Mouse (Mus musculus) neural tube, embryonic 13.5 days (tissue): Measurements from ENCODE around the gene Ebpl. TPM values are rescaled to one million over a fixed set of nuclear protein-coding genes. Genes with fewer than 3 reads are reported as not detected.

ENCODE experiments used
- ATAC-seq: fragments of 200-750 bp; cut with Nextera tagmentation; 2 replicates; pipeline ENCODE4 v1.8.0; 2017; ENCODE audit warnings: low read depth, mild to moderate bottlenecking, moderate TSS enrichment, moderate library complexity
- H3K27ac ChIP-seq: fragments of 300-500 bp; sonication (generic); replicated peaks from 2 replicates; pipeline ENCODE4 v1.5.1; 2015; ENCODE audit warnings: moderate library complexity, mild to moderate bottlenecking, inconsistent platforms
- H3K27me3 ChIP-seq: fragments of 300-500 bp; sonication (generic); 2 replicates; pipeline ENCODE4 v1.6.1; 2015; ENCODE audit warnings: mild to moderate bottlenecking, inconsistent platforms
- H3K36me3 ChIP-seq: fragments of 300-500 bp; sonication (generic); 2 replicates; pipeline ENCODE4 v1.6.1; 2015; ENCODE audit warnings: mild to moderate bottlenecking, inconsistent platforms
- H3K4me1 ChIP-seq: fragments of 300-500 bp; sonication (generic); replicated peaks from 2 replicates; pipeline ENCODE4 v1.6.1; 2015; ENCODE audit warnings: inconsistent platforms
- H3K4me2 ChIP-seq: fragments of 300-500 bp; sonication (generic); 2 replicates; pipeline ENCODE4 v1.6.1; 2015; ENCODE audit warnings: inconsistent platforms, mild to moderate bottlenecking, moderate library complexity
- H3K4me3 ChIP-seq: fragments of 300-500 bp; sonication (generic); 2 replicates; pipeline ENCODE4 v1.5.1; 2015; ENCODE audit warnings: mild to moderate bottlenecking, inconsistent platforms
- H3K9ac ChIP-seq: fragments of 300-500 bp; sonication (generic); 2 replicates; pipeline ENCODE4 v1.6.1; 2015; ENCODE audit warnings: moderate library complexity, mild to moderate bottlenecking, inconsistent platforms
- H3K9me3 ChIP-seq: fragments of 300-500 bp; sonication (generic); 2 replicates; pipeline ENCODE4 v1.6.1; 2016; ENCODE audit warnings: inconsistent platforms
- WGBS: fragments of 180-500 bp; shearing (Covaris S2); methylation state at CpG from one replicate; pipeline ENCODE4 v1.1.7; 2015; 5-methylcytosine and 5-hydroxymethylcytosine counted together
- polyA plus RNA-seq: library from polyadenylated mRNA; unstranded; fragments of >200 nt; fragmentation: Nextera tagmentation; extraction: Ambion mirVana; gene quantifications from 2 replicates; pipeline ENCODE4 v1.2.1, GENCODE M21; 2015

Gene Ebpl
- polyA plus RNA-seq, 1 experiment from 2014 or later, result 11.7 TPM

DNA sequence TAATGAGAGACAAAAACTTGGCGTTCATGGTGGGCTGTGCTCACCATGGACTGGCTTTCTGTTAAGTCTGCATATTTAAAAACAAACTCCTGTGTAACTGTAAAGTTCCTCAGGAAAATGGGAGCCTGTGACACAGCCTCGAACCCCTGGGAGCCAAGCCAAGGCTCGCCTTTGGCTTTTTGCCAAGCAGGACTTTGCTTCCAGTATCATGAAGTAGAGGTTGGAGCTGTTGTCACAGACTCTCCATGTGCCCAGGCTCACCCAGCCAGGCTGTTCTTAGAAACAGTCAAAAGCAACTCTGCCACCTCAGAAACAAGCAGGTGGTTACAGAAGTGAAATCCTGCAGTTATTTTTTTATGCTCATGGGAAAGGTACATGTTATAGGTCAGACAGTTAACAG, 69.6 kb downstream of the Ebpl start:
- H3K27me3 ChIP-seq, result no peaks in the 10 kb centered on the region
- H3K4me2 ChIP-seq, result no peak overlapping the region
- no peaks in the 10 kb centered on the region for H3K36me3 ChIP-seq
- no peak for ATAC-seq
- H3K4me1 ChIP-seq, result no peaks in the 10 kb centered on the region
- H3K9ac ChIP-seq, result no peak overlapping the region
- WGBS, result 52% methylated on average over 3 of the region's 3 CpGs
- no peak overlapping the region for H3K4me3 ChIP-seq
- no peak overlapping the region for H3K27ac ChIP-seq
- H3K9me3 ChIP-seq, result no peaks in the 10 kb centered on the region

DNA sequence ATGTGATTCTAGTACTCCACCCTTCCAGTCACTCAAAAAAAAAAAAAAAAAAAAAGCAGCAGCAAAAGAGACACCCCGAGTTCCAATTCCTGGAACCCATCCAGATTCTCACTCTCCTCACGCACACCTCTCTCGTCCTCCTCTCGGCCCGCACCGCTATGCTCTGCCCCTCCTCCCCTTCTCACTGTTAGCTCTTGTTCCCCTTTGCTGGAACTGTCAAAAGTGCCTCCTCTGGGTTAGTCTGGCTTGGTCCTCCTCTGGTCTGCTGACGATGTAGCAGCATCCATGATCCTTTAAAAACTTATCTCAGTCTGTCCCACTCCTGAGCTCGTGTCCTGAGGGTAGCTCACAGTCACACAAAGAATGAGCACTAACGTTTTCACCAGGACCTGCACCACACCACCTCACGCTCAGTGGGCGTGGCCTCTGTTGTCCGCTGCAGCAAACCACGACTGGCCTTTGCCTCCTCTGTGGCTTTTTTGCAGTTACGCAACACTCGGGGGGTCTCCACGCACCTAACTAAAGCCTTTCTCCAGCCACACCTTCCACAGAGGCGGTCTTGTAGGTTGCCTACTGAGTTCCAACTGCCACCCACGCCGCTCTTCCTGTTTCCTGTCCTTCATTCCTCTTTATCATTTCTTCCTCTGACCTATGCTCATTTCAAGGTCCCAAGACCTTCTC, 71.5 kb downstream of the Ebpl start:
- H3K27ac ChIP-seq, result no peak overlapping the region
- H3K9me3 ChIP-seq, result no peaks in the 10 kb centered on the region
- no peaks in the 10 kb centered on the region for H3K36me3 ChIP-seq
- no peaks in the 10 kb centered on the region for H3K27me3 ChIP-seq
- H3K4me1 ChIP-seq, result no peaks in the 10 kb centered on the region
- no peak overlapping the region for H3K4me3 ChIP-seq
- no peak overlapping the region for H3K9ac ChIP-seq
- no peak overlapping the region for H3K4me2 ChIP-seq
- WGBS, result 72% methylated on average over 19 of the region's 19 CpGs
- no peak for ATAC-seq

Other genes starting within 250 kb of the Ebpl start
- gene Sacs, start 222.0 kb downstream of the Ebpl start, polyA plus RNA-seq, result 6.5 and 8.0 TPM in 2 replicates
- gene Sgcg, start 101.9 kb downstream of the Ebpl start, polyA plus RNA-seq, result 0.67 and 1.5 TPM in 2 replicates
- 0.17 and 0.59 TPM in 2 replicates for gene Arl11, start 50.7 kb downstream of the Ebpl start, polyA plus RNA-seq
- 73.2 and 80.2 TPM in 2 replicates for gene Kpna3, start 79.4 kb upstream of the Ebpl start, polyA plus RNA-seq
- gene Spryd7, start 196.4 kb upstream of the Ebpl start, polyA plus RNA-seq, result 43.2 and 47.0 TPM in 2 replicates
- 58.9 and 59.0 TPM in 2 replicates for gene Trim13, start 237.8 kb upstream of the Ebpl start, polyA plus RNA-seq
- 3.2 and 3.3 TPM in 2 replicates for gene Kcnrg, start 247.0 kb upstream of the Ebpl start, polyA plus RNA-seq